Mouse (Mus musculus) CD8-positive naive resting alpha-beta T cell, adult 2 months (primary cell): ENCODE measurements at regions not wholly inside any gene's neighbourhood (a gene's known extent, or its start where the extent isn't known, plus 50 kb on each side); places are given as distances from the start of the nearest gene placed in this dataset.

ENCODE experiments used
- DNase-seq, 2 experiments: peaks; one replicate each; pipeline ENCODE4 v3.0.0; 2022; ENCODE audit warnings: low read depth in 2 of 2, low spot score in 2 of 2

- DNase-seq, result no peak
These were observed 854.8 kb upstream of the Sel1l start for GRCm38 (mm10) chr12:92703731-92704130.

DNA sequence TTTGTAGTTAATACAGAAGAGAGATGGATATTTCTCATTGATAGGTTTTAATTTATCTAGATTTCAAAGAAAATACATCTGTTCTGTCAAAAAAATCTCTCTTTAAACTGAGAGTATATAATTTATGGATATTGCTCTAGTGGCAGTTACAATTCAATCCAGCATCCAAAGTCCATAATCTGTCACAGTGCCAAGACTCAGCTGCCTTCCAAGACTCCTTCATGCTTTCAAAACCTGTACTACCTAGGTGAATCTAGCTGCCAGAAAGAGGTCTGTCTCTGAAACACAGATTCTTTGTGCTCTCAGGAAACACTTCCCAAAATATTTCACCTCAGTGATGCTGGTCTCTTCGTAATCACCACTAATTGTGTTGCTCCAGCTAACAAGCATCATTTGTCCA is 844.0 kb upstream of the Sel1l start:
- DNase-seq, result no peak

DNA sequence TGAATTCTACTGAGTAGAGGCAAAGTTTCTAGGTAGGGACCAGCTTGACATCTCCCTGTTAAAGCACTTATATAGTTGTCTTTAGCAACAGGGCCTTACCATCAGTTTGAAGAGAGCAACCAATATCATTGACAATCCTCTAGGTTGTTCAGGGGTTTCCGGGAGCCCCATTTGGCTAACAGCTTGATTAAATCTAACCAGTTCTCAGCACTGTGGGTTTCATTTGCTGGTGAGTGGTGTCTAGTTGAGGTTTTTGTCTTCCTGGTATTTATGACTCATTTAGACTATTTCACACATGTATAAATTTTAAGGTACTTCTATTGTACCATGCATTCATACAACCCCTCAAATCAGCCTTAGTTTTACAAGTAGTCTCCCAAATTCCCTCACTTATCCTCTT is 823.4 kb upstream of the Sel1l start:
- no peak for DNase-seq

DNA sequence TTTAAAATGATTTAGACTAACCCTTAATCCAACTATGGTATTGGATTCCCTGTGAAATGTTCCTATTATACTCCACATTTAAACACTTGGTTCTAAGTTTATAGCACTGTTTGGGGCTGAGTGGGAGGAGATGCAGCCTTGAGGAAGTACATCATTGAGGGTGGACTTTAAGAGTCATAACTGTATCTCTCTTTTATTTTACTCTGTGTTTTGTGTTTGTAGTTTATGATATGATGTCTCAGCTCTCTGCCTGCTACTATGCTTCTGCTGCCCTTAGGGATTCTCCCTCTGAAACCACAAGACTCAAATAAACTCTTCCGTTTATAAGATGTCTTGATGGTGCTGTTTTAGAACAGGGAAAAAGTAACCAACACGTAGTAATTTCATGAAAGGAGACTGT is 797.7 kb upstream of the Sel1l start:
- DNase-seq, result no peak

DNA sequence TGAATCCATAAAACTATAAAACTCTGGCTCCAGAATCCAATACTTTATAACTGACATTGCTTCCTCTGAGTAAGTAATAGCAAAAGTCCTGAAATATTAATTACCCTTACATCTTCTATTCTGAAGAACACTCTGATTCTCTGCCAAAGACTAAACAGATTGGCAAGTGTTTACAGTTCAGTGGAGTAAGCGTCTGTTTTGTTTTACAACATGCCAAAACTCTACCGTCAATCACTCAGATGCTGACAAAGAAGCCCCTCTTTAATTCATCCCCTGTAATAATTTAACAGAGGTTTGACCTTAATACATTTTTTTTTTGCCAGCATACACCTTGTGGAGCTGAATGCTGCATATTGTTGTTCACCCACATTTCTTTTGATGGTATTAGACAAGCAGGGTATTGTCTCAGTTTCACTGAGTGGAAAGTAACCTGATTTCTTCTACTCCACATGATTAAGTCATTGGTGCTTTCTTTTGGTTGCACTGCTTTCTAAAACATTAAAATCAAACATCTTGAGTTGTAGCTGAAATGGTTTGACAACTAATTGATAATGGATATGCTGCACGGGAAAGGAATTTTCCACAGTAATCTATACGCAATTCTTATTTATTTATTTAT is 796.2 kb upstream of the Sel1l start:
- no peak for DNase-seq

- no peak for DNase-seq
These were observed 770.2 kb upstream of the Sel1l start for GRCm38 (mm10) chr12:92619120-92619519.

GRCm38 (mm10) chr12:92618519-92618918 is 769.6 kb upstream of the Sel1l start:
- no peak for DNase-seq

GRCm38 (mm10) chr12:92601673-92602072 is 752.7 kb upstream of the Sel1l start:
- DNase-seq, result no peak

DNA sequence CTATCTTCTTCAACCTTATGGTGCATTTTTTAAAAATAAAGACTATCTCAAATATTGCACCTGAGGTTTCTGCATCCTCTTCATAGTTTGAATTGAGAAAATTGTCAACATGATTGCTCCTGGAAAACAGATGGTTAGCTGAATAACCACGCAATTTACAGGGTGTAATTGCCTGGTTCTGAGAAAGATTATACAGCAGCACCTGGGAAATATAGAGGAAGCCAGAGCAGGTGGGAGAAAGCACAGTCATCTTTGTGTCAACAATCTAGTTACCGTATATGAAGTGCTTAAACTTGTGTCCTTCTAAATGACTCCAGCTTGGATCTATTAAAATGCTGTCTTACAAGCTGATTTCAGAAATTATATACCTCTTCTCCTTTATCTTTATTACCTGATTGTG is 740.8 kb upstream of the Sel1l start:
- no peak for DNase-seq

GRCm38 (mm10) chr12:92589305-92589704 is 740.3 kb upstream of the Sel1l start:
- DNase-seq, result no peak

DNA sequence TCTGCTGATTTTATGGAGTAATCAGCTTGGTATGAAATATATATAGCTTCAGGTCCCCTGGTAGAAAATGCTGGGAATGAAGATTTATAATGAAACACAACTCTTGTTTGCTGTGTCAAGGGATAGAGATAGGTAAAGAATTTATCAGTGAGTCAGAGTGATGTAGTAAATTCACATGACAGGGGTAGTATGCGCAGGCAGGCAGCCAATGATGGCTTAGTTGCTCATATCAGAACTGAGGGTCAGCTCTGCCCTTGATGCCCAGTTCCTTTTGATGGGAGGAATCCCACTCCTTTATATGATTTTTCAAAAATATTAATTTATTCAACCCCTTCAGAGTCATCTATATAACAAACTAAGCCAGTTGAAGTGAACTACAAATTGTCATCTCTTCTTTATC is 729.6 kb upstream of the Sel1l start:
- no peak for DNase-seq
